Mouse (Mus musculus) forebrain, embryonic 12.5 days (tissue): ENCODE data around the gene Prss40. TPM values are rescaled to one million over a fixed set of nuclear protein-coding genes. Genes with fewer than 3 reads are reported as not detected.
"Not testable (repeated sequence)": the region's sequence is repeated elsewhere in the genome, so short reads cannot be mapped to it uniquely, and the experiment has no call there.

ENCODE experiments used
- ATAC-seq: fragments of 200-750 bp; cut with Nextera tagmentation; 2 replicates; pipeline ENCODE4 v1.8.0; 2017; ENCODE audit warnings: moderate TSS enrichment; ENCODE audit not compliant: low FRiP score
- H3K27ac ChIP-seq: fragments of 300-500 bp; sonication (generic); 2 replicates; pipeline ENCODE4 v1.5.1; 2016; ENCODE audit warnings: mild to moderate bottlenecking
- H3K27me3 ChIP-seq: fragments of 300-500 bp; sonication (generic); 2 replicates; pipeline ENCODE4 v1.6.1; 2016; ENCODE audit warnings: mild to moderate bottlenecking
- H3K36me3 ChIP-seq: fragments of 300-500 bp; sonication (generic); replicated peaks from 2 replicates; pipeline ENCODE4 v1.6.1; 2016; ENCODE audit warnings: mild to moderate bottlenecking
- H3K4me1 ChIP-seq: fragments of 300-500 bp; sonication (generic); 2 replicates; pipeline ENCODE4 v1.6.1; 2016
- H3K4me2 ChIP-seq: fragments of 300-500 bp; sonication (generic); 2 replicates; pipeline ENCODE4 v1.6.1; 2016; ENCODE audit warnings: mild to moderate bottlenecking, moderate library complexity
- H3K4me3 ChIP-seq: fragments of 300-500 bp; sonication (generic); replicated peaks from 2 replicates; pipeline ENCODE4 v1.5.1; 2016; ENCODE audit warnings: mild to moderate bottlenecking
- H3K9ac ChIP-seq: fragments of 300-500 bp; sonication (generic); 2 replicates; pipeline ENCODE4 v1.6.1; 2016; ENCODE audit warnings: mild to moderate bottlenecking
- H3K9me3 ChIP-seq: fragments of 300-500 bp; sonication (generic); 2 replicates; pipeline ENCODE4 v1.6.1; 2016
- WGBS: fragments of 180-500 bp; shearing (Covaris S2); methylation state at CpG from one replicate; pipeline ENCODE4 v1.1.7; 2016; 5-methylcytosine and 5-hydroxymethylcytosine counted together
- polyA plus RNA-seq: library from polyadenylated mRNA; unstranded; fragments of >200 nt; fragmentation: Nextera tagmentation; extraction: Ambion mirVana; gene quantifications from 2 replicates; pipeline ENCODE4 v1.2.1, GENCODE M21; 2016

The Prss40 gene
- polyA plus RNA-seq, 1 experiment from 2014 or later, result not detected

DNA sequence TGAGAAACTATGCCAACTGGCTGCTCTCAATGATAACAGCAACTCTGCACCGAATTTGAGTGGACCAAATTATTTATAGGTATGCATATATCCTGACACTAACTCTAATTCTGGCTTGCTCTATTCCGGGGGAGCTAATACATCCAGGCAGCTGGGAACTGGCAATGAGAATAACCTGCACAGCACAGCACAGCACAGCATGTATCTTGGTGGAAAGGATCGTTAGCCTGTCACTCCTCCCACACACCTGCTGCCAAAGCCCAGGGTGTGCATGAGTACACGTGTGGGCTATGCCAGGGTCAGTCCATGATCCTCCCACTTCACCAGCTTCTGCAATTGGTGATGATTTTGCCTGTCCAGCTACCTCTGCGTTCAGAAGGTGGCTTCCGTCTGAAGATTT, 10.7 kb upstream of the Prss40 start:
- no peak overlapping the region for H3K9ac ChIP-seq
- 70% methylated on average over 6 of the region's 6 CpGs for WGBS
- H3K9me3 ChIP-seq, result no peaks in the 10 kb centered on the region
- no peak overlapping the region for H3K4me2 ChIP-seq
- ATAC-seq, result no peak
- H3K36me3 ChIP-seq, result no peaks in the 10 kb centered on the region
- no peak overlapping the region for H3K4me3 ChIP-seq
- H3K27ac ChIP-seq, result no peak overlapping the region
- no peaks in the 10 kb centered on the region for H3K27me3 ChIP-seq
- no peaks in the 10 kb centered on the region for H3K4me1 ChIP-seq

DNA sequence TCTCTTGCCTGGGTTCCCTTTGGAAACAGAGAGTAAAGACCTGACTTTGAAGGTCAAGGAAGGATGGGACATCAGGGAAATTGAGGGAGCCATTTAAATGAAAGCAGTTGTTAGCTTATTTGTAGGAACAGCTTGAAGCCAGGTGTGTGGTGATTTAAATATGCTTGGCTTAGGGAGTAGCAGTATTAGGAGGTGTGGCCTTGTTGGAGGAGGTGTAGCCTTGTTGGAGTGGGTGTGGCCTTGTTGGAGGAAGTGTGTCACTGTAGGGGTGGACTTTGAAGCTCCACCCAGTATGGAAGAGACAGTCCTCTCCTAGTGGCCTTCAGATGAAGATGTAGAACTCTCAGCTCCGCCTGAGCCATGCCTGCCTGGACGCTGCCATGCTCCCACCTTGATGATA, 9.1 kb upstream of the Prss40 start:
- H3K9me3 ChIP-seq, result no peaks in the 10 kb centered on the region
- no peak overlapping the region for H3K9ac ChIP-seq
- H3K36me3 ChIP-seq, result no peaks in the 10 kb centered on the region
- no peak overlapping the region for H3K4me3 ChIP-seq
- H3K4me2 ChIP-seq, result no peak overlapping the region
- H3K4me1 ChIP-seq, result no peaks in the 10 kb centered on the region
- ATAC-seq, result no peak
- no peak overlapping the region for H3K27ac ChIP-seq
- 84% methylated on average over 2 of the region's 2 CpGs for WGBS
- no peaks in the 10 kb centered on the region for H3K27me3 ChIP-seq

DNA sequence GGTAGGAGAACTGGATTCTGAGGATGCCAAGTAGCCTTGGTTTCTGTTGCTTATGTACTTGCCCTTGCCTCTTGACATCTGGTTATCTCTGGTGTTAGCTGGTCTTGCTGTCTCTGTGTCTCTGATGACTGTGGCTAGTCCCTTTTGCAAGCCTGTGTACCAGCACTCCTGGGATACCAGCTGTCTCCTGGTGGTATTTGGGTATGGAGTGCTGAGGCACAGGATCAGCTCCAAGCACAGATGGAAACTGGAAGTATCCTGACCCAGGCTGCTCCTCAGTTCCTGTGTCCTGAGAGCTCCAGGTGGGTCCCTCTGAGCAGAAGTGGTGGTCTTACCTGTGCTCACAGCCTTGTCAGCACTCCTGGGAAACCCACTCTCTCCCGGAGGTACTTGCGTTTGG, 7.4 kb upstream of the Prss40 start:
- H3K36me3 ChIP-seq, result no peaks in the 10 kb centered on the region
- H3K4me1 ChIP-seq, result no peaks in the 10 kb centered on the region
- WGBS, result 99% methylated on average over 2 of the region's 2 CpGs
- no peaks in the 10 kb centered on the region for H3K27me3 ChIP-seq
- H3K4me3 ChIP-seq, result no peak overlapping the region
- H3K9ac ChIP-seq, result no peak overlapping the region
- H3K27ac ChIP-seq, result no peak overlapping the region
- no peak overlapping the region for H3K4me2 ChIP-seq
- H3K9me3 ChIP-seq, result no peaks in the 10 kb centered on the region
- no peak for ATAC-seq

DNA sequence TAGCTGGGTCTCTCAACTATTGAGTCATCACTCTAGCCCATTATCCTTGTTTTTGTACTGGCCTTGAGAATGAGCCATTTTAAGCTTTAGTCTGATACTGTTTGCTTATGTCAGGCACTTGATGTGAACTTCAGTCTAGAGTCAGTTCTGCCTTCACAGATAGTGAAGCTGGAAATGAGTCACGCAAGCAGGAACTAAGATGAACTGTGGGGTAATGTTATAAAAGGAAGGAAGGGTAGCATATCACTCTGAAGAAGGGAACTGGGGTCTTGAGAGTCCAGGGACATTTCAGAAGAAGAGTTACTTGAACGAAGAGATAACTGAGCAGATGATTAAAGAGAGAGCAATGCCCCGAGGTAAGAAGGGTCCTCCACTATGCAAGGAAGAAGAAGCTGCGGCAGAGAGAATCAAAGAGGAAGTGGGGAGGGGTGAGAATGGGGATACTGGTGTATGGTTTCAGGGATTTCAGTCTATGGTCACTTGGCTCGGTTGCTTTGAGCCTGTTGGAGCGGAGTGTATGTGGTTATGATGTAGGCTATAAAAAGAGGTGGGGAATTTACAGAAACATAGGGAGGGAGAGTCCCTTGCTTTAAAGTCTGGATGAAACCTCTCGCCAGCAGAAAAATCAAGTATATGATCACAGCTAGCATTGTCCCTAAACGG, 3.8 kb upstream of the Prss40 start:
- no peaks in the 10 kb centered on the region for H3K4me1 ChIP-seq
- no peak overlapping the region for H3K9ac ChIP-seq
- H3K4me3 ChIP-seq, result no peak overlapping the region
- ATAC-seq, result no peak
- no peak overlapping the region for H3K4me2 ChIP-seq
- no peaks in the 10 kb centered on the region for H3K27me3 ChIP-seq
- no peaks in the 10 kb centered on the region for H3K36me3 ChIP-seq
- 84% methylated on average over 8 of the region's 8 CpGs for WGBS
- no peak overlapping the region for H3K27ac ChIP-seq
- no peaks in the 10 kb centered on the region for H3K9me3 ChIP-seq

DNA sequence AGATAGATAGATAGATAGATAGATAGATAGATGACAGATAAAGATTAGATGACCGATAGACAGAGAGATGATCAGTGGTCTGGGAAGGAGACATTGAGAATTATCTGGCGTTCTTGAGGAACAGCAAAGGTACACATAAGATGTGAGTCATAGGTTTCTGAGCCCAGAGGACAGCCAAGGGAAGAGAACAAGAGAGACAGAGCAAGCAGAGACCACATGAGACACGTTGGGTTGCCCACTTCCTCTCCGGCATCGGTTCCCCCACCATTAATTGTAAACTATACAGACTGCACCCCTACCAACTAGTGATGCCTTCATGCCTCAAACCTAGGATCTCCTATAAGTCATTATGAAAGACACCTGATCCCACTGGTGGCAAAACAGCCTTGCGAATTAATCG, 6.5 kb downstream of the Prss40 start:
- no peaks in the 10 kb centered on the region for H3K36me3 ChIP-seq
- no peaks in the 10 kb centered on the region for H3K27me3 ChIP-seq
- H3K27ac ChIP-seq, result no peak overlapping the region
- H3K4me3 ChIP-seq, result no peak overlapping the region
- H3K9ac ChIP-seq, result no peak overlapping the region
- no peaks in the 10 kb centered on the region for H3K9me3 ChIP-seq
- 90% methylated on average over 7 of the region's 7 CpGs for whole genome bisulfite sequencing
- no peak overlapping the region for H3K4me2 ChIP-seq
- no peaks in the 10 kb centered on the region for H3K4me1 ChIP-seq
- ATAC-seq, result no peak

DNA sequence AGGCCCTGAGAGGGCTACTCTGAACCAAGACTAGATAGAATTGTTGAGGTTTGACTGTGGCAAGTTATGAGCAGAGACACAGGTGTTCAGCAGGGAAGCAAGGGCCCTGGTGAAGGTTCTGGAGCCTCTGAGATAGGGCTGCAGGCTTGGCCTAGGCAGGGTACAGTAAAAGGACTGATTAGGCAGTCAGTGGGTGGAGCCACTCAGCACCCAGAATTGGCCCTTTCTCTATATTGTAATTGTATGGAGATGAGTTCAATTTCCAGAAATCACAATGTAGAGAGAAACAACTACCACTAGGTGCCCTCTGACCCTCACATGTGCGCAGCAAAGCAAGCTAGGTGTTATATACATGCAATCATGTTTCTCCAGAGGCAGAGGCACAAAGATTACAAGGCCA, 7.1 kb downstream of the Prss40 start:
- Histone ChIP-seq H3K4me3 (no peak overlapping the region), H3K27me3 (no peaks in the 10 kb centered on the region), H3K36me3 (no peaks in the 10 kb centered on the region), H3K9me3 (no peaks in the 10 kb centered on the region), H3K4me2 (no peak overlapping the region), H3K27ac (no peak overlapping the region), H3K4me1 (no peaks in the 10 kb centered on the region), H3K9ac (no peak overlapping the region)
- 83% methylated on average over 1 of the region's 1 CpGs for WGBS
- ATAC-seq, result no peak

DNA sequence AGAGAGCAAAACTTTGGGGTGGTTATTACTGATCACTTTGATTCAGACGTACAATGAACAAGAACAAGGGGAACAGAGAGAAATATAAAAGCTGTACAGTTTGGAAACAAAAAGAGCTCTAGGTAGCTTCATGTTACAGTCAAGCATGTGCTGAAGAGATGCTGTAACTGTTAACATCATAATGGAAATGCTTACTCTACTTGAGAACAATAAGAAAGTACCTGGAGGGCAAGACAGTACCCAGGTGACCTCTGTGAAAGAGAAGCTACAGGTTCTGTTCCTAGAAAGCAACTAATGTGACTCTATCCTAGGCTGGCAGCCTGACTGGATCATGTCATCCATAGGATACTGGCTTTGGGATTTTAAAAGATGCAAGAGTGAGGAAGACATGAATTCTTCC, 13.7 kb downstream of the Prss40 start:
- no peak for ATAC-seq
- Histone ChIP-seq H3K9ac (no peak overlapping the region), H3K4me3 (no peak overlapping the region), H3K27ac (no peak overlapping the region), H3K27me3 (no peaks in the 10 kb centered on the region), H3K4me2 (no peak overlapping the region), H3K36me3 (no peaks in the 10 kb centered on the region), H3K4me1 (no peaks in the 10 kb centered on the region), H3K9me3 (no peaks in the 10 kb centered on the region)
- 73% methylated on average over 1 of the region's 1 CpGs for WGBS

DNA sequence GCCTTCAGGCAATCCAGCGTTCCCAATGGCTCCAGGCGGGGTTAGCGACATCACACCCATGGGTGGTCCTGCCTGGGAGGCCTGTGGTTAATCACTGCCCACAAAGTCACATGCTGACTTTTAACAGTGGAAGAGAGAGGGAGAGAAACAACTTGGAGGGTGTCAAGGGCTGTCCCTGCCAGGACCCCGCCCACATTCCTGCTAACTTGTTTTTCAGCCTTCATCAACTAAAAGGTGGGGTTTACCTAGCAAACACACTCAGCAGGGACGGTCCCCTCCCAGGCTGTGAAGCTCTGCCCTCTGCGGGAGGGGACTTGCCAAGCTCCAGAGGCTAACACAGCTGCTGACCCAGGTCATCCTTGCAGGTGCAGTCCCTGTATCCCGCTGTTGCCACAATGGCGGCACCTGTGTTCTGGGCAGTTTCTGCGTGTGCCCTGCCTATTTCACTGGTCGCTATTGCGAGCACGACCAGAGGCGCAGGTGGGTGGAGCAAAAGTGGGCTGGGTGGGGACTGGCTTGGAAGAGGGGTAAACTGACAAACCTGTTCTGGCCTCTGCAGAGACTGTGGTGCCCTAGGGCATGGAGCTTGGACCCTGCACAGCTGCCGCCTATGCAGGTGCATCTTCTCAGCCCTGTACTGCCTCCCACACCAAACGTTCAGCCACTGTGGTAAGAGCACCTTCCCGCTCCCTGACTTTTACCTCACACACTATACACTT, 23.8 kb downstream of the Prss40 start:
- peak overlapping the region; percentile 21 for H3K4me2 ChIP-seq
- peaks cover 14% of the 10 kb centered on the region for H3K4me1 ChIP-seq
- H3K27me3 ChIP-seq, result peaks cover 41% of the 10 kb centered on the region
- no peaks in the 10 kb centered on the region for H3K36me3 ChIP-seq
- no peaks in the 10 kb centered on the region for H3K9me3 ChIP-seq
- WGBS, result 2% methylated on average over 16 of the region's 16 CpGs
- ATAC-seq, result no peak
- H3K4me3 ChIP-seq, result peak overlapping the region; percentile 10; the same call in 1 of the 2 replicates
- no peak overlapping the region for H3K27ac ChIP-seq
- H3K9ac ChIP-seq, result no peak overlapping the region

DNA sequence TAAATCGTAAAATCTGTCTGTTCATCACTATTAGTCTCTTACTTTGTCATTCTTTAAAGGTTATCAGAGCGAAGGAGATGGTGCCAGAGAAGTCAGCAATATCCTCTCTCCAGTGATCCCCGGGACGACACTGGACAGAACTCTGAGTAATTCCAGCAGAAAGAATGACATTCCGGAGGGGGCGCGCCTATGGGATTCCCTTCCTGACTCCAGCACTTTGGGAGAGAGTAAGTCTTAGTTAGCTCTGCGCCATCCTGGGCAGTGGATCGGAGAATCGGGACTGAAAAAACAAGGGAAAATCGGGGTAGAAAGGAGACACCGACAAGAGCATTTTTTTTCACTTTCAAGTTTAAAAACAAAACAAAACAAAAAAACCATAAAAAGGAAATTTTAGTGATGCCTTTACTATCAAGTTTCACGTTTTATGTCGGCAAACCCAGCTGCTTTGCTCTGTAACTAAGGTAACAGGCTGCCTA, 24.4 kb downstream of the Prss40 start:
- Histone ChIP-seq H3K4me3 (no peak overlapping the region), H3K9ac (no peak overlapping the region), H3K27me3 (peaks cover 41% of the 10 kb centered on the region), H3K4me2 (peak overlapping the region; percentile 21), H3K36me3 (no peaks in the 10 kb centered on the region), H3K4me1 (peaks cover 14% of the 10 kb centered on the region), H3K9me3 (no peaks in the 10 kb centered on the region), H3K27ac (no peak overlapping the region)
- 2% methylated on average over 14 of the region's 14 CpGs for WGBS
- no peak for ATAC-seq

DNA sequence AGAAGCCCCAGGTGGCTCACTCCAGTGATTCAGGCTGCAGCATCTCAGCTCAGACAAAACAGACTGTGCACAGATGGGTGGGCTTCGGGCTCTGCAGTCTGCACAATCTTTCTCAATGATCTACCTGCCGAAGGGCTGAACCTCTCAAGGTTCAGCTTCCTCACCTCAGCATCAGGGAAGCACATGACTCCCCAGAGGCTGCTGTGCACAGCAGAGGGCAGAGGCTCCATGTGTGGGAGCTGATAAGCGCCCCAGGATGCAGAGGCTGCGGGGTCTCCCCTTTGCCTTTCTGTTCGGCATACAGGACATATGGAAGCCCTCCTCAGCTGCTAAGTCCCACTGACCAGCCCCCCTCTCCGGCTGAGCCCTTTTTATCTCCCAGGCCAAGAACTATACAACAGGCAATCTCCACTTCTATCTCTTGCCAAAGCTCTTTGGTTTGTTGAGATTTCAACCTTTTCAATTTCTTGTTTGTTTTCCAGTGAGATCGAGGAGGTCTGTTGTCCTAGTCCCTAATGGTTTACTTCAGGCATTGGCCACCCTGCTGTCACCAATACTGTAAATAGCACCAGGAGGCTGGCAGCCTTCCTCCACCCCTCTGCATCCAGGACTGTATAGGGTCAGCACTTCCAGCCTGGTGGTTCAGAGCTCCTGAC, 25.6 kb downstream of the Prss40 start, which contains the start of gene Cfc1:
Gene Cfc1, plus strand, starts transcription at position 606 of the 656 bp plus-strand sequence.
- peak within 1 kb of the TSS; percentile 21 for H3K4me2 ChIP-seq
- not testable (repeated sequence) for H3K27ac ChIP-seq, H3K9ac ChIP-seq, ATAC-seq, H3K9me3 ChIP-seq, H3K4me3 ChIP-seq, H3K36me3 ChIP-seq
- 48% methylated on average over 7 of the region's 7 CpGs for WGBS
- H3K27me3 ChIP-seq, result peaks cover 41% of the 10 kb centered on the region
- H3K4me1 ChIP-seq, result peaks cover 14% of the 10 kb centered on the region

DNA sequence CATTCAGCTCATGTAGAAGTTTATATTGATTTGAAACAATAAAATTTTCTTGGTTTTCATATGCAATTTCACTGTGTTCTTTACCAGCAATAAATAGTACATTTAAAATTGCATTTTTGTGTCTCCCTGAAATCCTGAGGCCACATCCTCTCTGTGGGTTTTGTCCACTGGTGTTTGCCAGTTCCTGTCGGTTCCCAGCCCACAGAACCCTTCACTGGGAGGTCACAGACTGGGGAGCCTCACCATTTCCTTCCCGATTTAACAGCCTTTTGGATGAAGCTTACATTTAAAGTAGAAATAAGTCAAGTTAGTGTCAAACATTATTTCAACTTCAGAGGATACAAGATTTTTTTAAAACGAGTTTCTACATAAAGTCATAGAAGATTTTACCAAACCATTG, 26.2 kb downstream of the Prss40 start:
- not testable (repeated sequence) for H3K36me3 ChIP-seq, ATAC-seq, H3K9ac ChIP-seq, H3K4me3 ChIP-seq, H3K9me3 ChIP-seq, H3K4me2 ChIP-seq, H3K27ac ChIP-seq
- WGBS, result 64% methylated on average over 3 of the region's 3 CpGs
- Histone ChIP-seq H3K4me1 (peaks cover 14% of the 10 kb centered on the region), H3K27me3 (peaks cover 41% of the 10 kb centered on the region)

DNA sequence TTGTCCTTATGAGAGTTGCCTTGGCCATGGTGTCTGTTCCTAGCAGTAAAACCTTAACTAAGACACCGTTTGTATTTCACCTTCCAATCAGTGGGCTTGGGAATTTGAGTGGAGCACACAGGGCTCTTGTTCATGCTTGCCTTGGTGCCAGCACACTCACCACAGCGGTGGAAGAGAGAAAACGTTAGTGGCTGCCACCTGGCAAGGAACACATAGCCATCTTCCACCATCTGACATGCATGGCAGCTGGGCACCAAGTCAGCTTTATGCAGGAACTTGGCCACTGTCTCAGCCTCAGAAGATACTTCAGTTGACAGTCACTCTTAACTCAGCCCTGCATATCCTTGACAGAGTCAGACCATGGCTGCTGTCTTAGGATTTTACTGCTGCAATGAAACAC, 37.1 kb downstream of the Prss40 start:
- ATAC-seq, result no peak
- Histone ChIP-seq H3K9me3 (no peaks in the 10 kb centered on the region), H3K36me3 (no peaks in the 10 kb centered on the region), H3K4me1 (no peaks in the 10 kb centered on the region), H3K27me3 (no peaks in the 10 kb centered on the region), H3K9ac (no peak overlapping the region), H3K4me3 (no peak overlapping the region), H3K4me2 (no peak overlapping the region), H3K27ac (no peak overlapping the region)
- WGBS, result 91% methylated on average over 3 of the region's 3 CpGs
